Mouse (Mus musculus) kidney, adult 2 months (tissue): ENCODE measurements around the gene Kif18a. TPM values are rescaled to one million over a fixed set of nuclear protein-coding genes. Genes with fewer than 3 reads are reported as not detected.

Experiments
- DNase-seq: peaks from one replicate; pipeline ENCODE4 v3.0.0; 2021
- H3K27ac ChIP-seq: fragments of 200-500 bp; 2 replicates; pipeline ENCODE4 v1.5.1; 2012; ENCODE audit warnings: low read depth, low read length, control low read depth, inconsistent platforms; ENCODE audit not compliant: insufficient read depth
- H3K27me3 ChIP-seq: fragments of 200-500 bp; replicated peaks from 2 replicates; pipeline ENCODE4 v1.6.1; 2012; ENCODE audit warnings: mild to moderate bottlenecking, moderate library complexity, low read length, inconsistent platforms; ENCODE audit not compliant: control insufficient read depth, insufficient read depth
- H3K36me3 ChIP-seq: fragments of 200-500 bp; 2 replicates; pipeline ENCODE4 v1.6.1; 2012; ENCODE audit warnings: mild to moderate bottlenecking, moderate library complexity, low read length, inconsistent platforms; ENCODE audit not compliant: control insufficient read depth, insufficient read depth
- H3K4me1 ChIP-seq: fragments of 200-500 bp; 2 replicates; pipeline ENCODE4 v1.6.1; 2011; ENCODE audit warnings: low read length; ENCODE audit not compliant: control insufficient read depth, insufficient read depth
- H3K4me3 ChIP-seq: fragments of 200-500 bp; 2 replicates; pipeline ENCODE4 v1.5.1; 2011; ENCODE audit warnings: mild to moderate bottlenecking, low read depth, low read length, control low read depth; ENCODE audit not compliant: insufficient read depth
- CTCF ChIP-seq: fragments of 200-500 bp; conservative IDR thresholded peaks from 2 replicates; pipeline ENCODE4 v1.5.1; 2011; ENCODE audit warnings: low read depth, mild to moderate bottlenecking, control low read depth, low read length, moderate library complexity, mixed read lengths; ENCODE audit not compliant: insufficient read depth, insufficient read length
- POLR2A ChIP-seq: fragments of 200-500 bp; IDR thresholded peaks from one replicate; pipeline ENCODE4 v1.6.1; 2011; ENCODE audit warnings: low read depth, low read length, control low read depth
- WGBS: fragments of 180-500 bp; shearing (Covaris S2); methylation state at CpG from one replicate; pipeline ENCODE4 v1.1.7; 2018; 5-methylcytosine and 5-hydroxymethylcytosine counted together
- polyA plus RNA-seq: library from polyadenylated mRNA; depleted of rRNA; stranded (reverse); fragments of >200 nt; gene quantifications from 2 replicates; pipeline ENCODE4 v1.2.3, GENCODE M21; 2012

Kif18a gene
- polyA plus RNA-seq, 1 experiment = 0.11 TPM

DNA sequence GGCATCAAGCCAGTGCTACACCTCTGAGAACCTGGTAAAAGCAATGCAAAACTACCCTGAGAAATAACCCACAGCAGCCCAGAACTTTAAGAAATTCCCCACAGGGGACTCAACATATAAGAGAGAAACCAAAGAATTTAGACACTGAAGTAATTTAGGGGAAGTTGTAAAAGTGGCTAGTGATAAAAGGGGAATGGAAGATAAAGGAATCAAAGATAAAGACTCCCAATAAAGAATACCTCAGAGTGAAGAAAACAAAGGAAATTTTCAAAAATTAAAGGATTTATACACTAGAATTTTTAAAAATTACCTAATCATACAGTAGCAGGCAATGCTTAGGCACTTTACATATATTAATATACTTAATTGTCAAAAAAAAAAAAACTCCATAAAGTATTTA is 23.1 kb downstream of the Kif18a start:
- no peaks in the 10 kb centered on the region for H3K27me3 ChIP-seq
- no peak for TF ChIP-seq POLR2A
- H3K27ac ChIP-seq = no peak overlapping the region
- no peaks in the 10 kb centered on the region for H3K4me1 ChIP-seq
- DNase-seq = no peak
- H3K36me3 ChIP-seq = no peaks in the 10 kb centered on the region
- no peak overlapping the region for H3K4me3 ChIP-seq

DNA sequence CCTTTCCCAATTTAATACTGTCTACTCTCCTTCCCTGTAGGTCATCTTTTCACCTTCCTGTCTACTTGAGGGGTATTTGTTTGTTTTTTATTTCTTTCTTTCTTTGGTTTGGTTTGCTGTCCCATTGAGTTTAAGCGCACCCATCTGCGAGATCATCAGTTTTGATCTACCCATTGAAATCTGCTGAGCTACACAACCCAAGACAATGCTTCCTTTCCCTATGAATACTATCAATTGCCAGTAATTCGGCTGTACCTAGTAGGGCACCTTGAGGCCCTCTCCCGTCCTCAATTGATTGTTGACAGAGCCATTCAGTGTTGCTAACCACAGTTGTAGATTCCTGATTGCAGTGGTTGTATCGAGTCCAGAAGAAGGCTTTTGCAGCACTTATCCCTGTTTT is 30.8 kb downstream of the Kif18a start:
- no peaks in the 10 kb centered on the region for H3K36me3 ChIP-seq
- TF ChIP-seq CTCF = no peak
- TF ChIP-seq POLR2A = no peak
- no peak overlapping the region for H3K4me3 ChIP-seq
- no peak overlapping the region for H3K27ac ChIP-seq
- 96% methylated on average over 5 of the region's 5 CpGs for WGBS
- no peaks in the 10 kb centered on the region for H3K4me1 ChIP-seq
- no peak for DNase-seq
- no peaks in the 10 kb centered on the region for H3K27me3 ChIP-seq

DNA sequence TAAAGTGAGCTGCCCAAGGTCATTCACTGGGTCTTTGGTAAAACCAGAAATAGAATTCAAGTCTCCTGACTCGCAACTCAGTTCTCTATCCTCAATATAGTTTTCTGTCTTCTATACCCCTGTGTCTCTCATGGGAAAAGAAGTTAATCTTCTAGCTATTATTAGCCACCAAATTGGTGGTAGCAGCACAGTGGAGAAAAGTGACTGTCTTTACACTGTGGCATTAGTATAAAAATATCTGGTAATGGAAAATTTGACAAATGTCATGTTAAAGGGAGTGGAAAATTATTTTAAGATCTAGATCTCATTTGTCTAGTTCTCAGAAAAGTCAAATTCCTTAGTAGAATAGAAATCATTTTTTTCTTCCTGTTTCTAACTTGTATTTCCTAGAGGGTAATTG is 51.3 kb downstream of the Kif18a start:
- Histone ChIP-seq H3K36me3 (no peaks in the 10 kb centered on the region), H3K4me3 (no peak overlapping the region), H3K27ac (no peak overlapping the region), H3K4me1 (no peaks in the 10 kb centered on the region), H3K27me3 (no peaks in the 10 kb centered on the region)
- 94% methylated on average over 1 of the region's 1 CpGs for WGBS
- TF ChIP-seq CTCF (no peak), POLR2A (no peak)
- DNase-seq = no peak

DNA sequence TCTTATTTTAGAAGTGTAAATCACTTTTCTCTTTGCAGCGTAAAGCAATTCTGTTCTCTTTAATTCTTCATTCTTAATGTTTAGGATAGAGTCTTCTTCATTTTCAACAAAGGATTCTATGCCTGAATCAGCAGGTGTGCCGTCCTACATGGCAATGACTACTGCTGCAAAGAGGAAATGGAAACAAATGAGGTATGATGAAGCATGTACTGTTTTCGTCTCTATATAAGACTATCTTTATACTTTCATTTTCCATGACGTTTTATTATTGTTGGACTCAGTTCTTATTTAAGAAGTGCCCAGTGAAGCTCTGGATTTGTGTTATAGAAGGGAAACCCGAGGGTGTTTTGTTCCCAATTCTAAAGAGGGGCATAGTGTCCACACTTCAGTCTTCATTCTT is 53.7 kb downstream of the Kif18a start:
- H3K4me1 ChIP-seq = no peaks in the 10 kb centered on the region
- no peak overlapping the region for H3K27ac ChIP-seq
- H3K27me3 ChIP-seq = no peaks in the 10 kb centered on the region
- H3K36me3 ChIP-seq = no peaks in the 10 kb centered on the region
- TF ChIP-seq POLR2A (no peak), CTCF (no peak)
- no peak for DNase-seq
- WGBS = 93% methylated on average over 5 of the region's 5 CpGs
- H3K4me3 ChIP-seq = no peak overlapping the region

DNA sequence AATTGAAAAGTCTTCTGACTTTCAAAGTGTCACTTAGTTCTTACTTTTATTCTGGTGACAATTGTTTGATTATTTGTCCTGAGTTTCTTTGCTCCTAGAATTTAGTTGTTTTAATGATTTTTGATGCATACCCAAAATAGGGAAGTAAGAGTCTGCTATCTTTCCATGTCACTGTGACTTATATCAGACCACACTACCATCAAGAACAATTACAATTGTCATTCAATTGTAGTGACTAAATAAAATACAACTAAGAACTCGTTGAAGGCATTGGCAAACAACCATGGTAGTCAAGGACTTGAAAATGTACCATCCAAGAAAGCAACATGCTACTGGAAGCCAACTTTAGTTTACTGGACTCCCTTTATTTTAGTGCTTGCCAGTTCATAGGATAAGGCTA is 55.2 kb downstream of the Kif18a start:
- DNase-seq = no peak
- H3K4me1 ChIP-seq = no peaks in the 10 kb centered on the region
- H3K27me3 ChIP-seq = no peaks in the 10 kb centered on the region
- WGBS = 88% methylated on average over 1 of the region's 1 CpGs
- H3K27ac ChIP-seq = no peak overlapping the region
- H3K4me3 ChIP-seq = no peak overlapping the region
- no peak for TF ChIP-seq POLR2A
- TF ChIP-seq CTCF = no peak
- no peaks in the 10 kb centered on the region for H3K36me3 ChIP-seq

DNA sequence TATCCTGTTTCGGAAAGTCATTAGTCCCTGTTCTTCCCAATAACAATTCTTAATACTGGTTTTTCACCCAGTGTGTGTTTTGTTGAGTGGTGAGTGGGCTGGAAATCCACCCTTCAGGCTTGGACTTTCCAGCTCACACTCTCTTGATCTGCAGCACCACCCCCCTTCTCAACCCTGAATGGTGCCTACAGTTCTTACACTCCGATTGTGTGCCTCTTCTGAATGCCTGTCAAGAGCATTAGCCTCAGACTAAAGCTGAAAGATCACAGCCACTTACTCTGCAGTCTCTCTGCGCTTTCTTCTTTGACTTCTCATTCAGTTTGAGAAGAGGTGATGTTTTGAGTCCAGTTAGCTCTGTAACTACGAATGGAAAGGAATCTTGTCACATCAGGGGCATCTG is 64.8 kb downstream of the Kif18a start:
- H3K4me1 ChIP-seq = no peaks in the 10 kb centered on the region
- H3K4me3 ChIP-seq = no peak overlapping the region
- TF ChIP-seq POLR2A (no peak), CTCF (no peak)
- no peaks in the 10 kb centered on the region for H3K27me3 ChIP-seq
- no peaks in the 10 kb centered on the region for H3K36me3 ChIP-seq
- no peak for DNase-seq
- 96% methylated on average over 4 of the region's 4 CpGs for WGBS
- H3K27ac ChIP-seq = no peak overlapping the region

DNA sequence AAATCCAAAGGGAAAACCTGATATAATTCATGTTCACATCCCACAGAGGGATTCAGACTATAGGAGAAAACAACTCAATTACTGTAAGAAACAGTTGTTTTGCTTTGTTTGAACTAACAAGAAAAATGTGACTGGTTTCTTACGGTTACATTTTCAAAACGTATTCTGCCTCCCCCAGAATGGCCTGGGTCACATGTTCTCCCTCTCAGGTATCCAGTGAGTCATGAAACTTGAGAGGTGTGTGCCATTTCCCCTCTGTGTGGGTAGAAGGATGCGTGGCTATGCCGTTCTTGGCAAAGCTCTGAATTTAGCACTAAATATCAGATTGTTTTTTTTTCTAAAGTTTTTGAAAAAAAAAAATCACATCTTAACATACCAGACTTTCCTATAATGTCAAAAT is 68.2 kb downstream of the Kif18a start:
- no peaks in the 10 kb centered on the region for H3K4me1 ChIP-seq

More for the DNA sequence above, 68.2 kb downstream of the Kif18a start:
- 45% methylated on average over 4 of the region's 4 CpGs for WGBS
- Histone ChIP-seq H3K36me3 (no peaks in the 10 kb centered on the region), H3K4me3 (no peak overlapping the region), H3K27me3 (no peaks in the 10 kb centered on the region), H3K27ac (no peak overlapping the region)
- no peak for TF ChIP-seq POLR2A
- no peak for TF ChIP-seq CTCF
- DNase-seq = no peak
